Mouse (Mus musculus) kidney, adult 9 months (tissue): ENCODE results near the gene B230104I21Rik.
A peak's percentile ranks its signal among the peaks of the same experiment; 100 is the strongest.

Source experiments
- DNase-seq: peaks from one replicate; pipeline ENCODE4 v3.0.0; 2022

B230104I21Rik gene

GRCm38 (mm10) chr4:154335761-154336160, at the start of gene B230104I21Rik:
B230104I21Rik (plus strand) TSS chr4:154336127.
- DNase-seq, result no peak

- peak; percentile 52 for DNase-seq
These were observed 42.2 kb upstream of the B230104I21Rik start for GRCm38 (mm10) chr4:154293735-154294201.

- peak; percentile 96 for DNase-seq
These were observed 41.6 kb upstream of the B230104I21Rik start for GRCm38 (mm10) chr4:154294262-154294731.

GRCm38 (mm10) chr4:154297761-154298160, 38.2 kb upstream of the B230104I21Rik start:
- DNase-seq, result peak; percentile 90

GRCm38 (mm10) chr4:154299541-154300271, 36.2 kb upstream of the B230104I21Rik start:
- peak; percentile 90 for DNase-seq

GRCm38 (mm10) chr4:154301466-154301881, 34.5 kb upstream of the B230104I21Rik start, which contains the start of gene Arhgef16:
Arhgef16 (minus strand) TSS chr4:154301676.
- DNase-seq, result peak; percentile 81

GRCm38 (mm10) chr4:154309131-154309530, 26.8 kb upstream of the B230104I21Rik start:
- DNase-seq, result no peak

GRCm38 (mm10) chr4:154310576-154311262, 25.2 kb upstream of the B230104I21Rik start:
- no peak for DNase-seq

- no peak for DNase-seq
These were observed 23.6 kb upstream of the B230104I21Rik start for GRCm38 (mm10) chr4:154312143-154312812.

- DNase-seq, result no peak
These were observed 22.8 kb upstream of the B230104I21Rik start for GRCm38 (mm10) chr4:154312935-154313621.

- DNase-seq, result no peak
These were observed 22.3 kb upstream of the B230104I21Rik start for GRCm38 (mm10) chr4:154313622-154313967.

GRCm38 (mm10) chr4:154325410-154325809, 10.5 kb upstream of the B230104I21Rik start:
- no peak for DNase-seq

- DNase-seq, result no peak
These were observed 7.5 kb upstream of the B230104I21Rik start for GRCm38 (mm10) chr4:154328431-154328830.

- DNase-seq, result peak; percentile 81
These were observed 7.1 kb upstream of the B230104I21Rik start for GRCm38 (mm10) chr4:154328836-154329235.

GRCm38 (mm10) chr4:154330001-154330400, 5.9 kb upstream of the B230104I21Rik start:
- DNase-seq, result no peak

- DNase-seq, result no peak
These were observed 4.7 kb upstream of the B230104I21Rik start for GRCm38 (mm10) chr4:154331271-154331670.

- no peak for DNase-seq
These were observed 2.6 kb upstream of the B230104I21Rik start for GRCm38 (mm10) chr4:154333300-154333699.

- no peak for DNase-seq
These were observed 1.1 kb upstream of the B230104I21Rik start for GRCm38 (mm10) chr4:154334699-154335402.

- DNase-seq, result peak; percentile 35
These were observed 723 bp downstream of the B230104I21Rik start for GRCm38 (mm10) chr4:154336650-154337049.

GRCm38 (mm10) chr4:154346731-154347522, 11.0 kb downstream of the B230104I21Rik start:
- no peak for DNase-seq

GRCm38 (mm10) chr4:154348197-154348786, 12.4 kb downstream of the B230104I21Rik start:
- DNase-seq, result peak; percentile 37
